Mouse (Mus musculus): ENCODE measurements around the gene Zdhhc4. TPM values are rescaled to one million over a fixed set of nuclear protein-coding genes. Genes with fewer than 3 reads are reported as not detected.

Gene Zdhhc4
- polyA plus RNA-seq, 1 experiment from 2014 or later = 71.3 TPM

- peak overlapping the region; percentile 96 for H3K9ac ChIP-seq
- peaks cover 48% of the 10 kb centered on the region for H3K4me1 ChIP-seq (replicated peaks)
- 5% methylated on average over 12 of the region's 12 CpGs for WGBS
- H3K9me3 ChIP-seq = no peaks in the 10 kb centered on the region
- H3K36me3 ChIP-seq = no peaks in the 10 kb centered on the region
- peak overlapping the region; percentile 86 for H3K27ac ChIP-seq (replicated peaks)
- peak overlapping the region; percentile 87 for H3K4me3 ChIP-seq
- H3K27me3 ChIP-seq = no peaks in the 10 kb centered on the region; the same call in 1 of the 2 replicates
- peak; percentile 51 for ATAC-seq (ENCODE audit: low read depth)
- H3K4me2 ChIP-seq = peak overlapping the region; percentile 94
Measured at GRCm38 (mm10) chr5:143270151-143270519, 58.9 kb downstream of the Zdhhc4 start.

GRCm38 (mm10) chr5:143269363-143270150 lies 59.5 kb downstream of the Zdhhc4 start, which contains the start of gene Zfp316:
TSS of gene Zfp316 (minus strand) at chr5:143270022.
- peak within 1 kb of the TSS; percentile 87 for H3K4me3 ChIP-seq
- peak within 1 kb of the TSS; percentile 96 for H3K9ac ChIP-seq
- under 1% methylated on average over 73 of the region's 79 CpGs for WGBS
- peak within 1 kb of the TSS; percentile 86 for H3K27ac ChIP-seq (replicated peaks)
- peak within 1 kb of the TSS; percentile 94 for H3K4me2 ChIP-seq
- peaks cover 4% of the 10 kb centered on the region for H3K36me3 ChIP-seq
- no peaks in the 10 kb centered on the region; the same call in 1 of the 2 replicates for H3K27me3 ChIP-seq
- peak; percentile 89 for ATAC-seq (ENCODE audit: low read depth)
- peaks cover 48% of the 10 kb centered on the region for H3K4me1 ChIP-seq (replicated peaks)
- no peaks in the 10 kb centered on the region for H3K9me3 ChIP-seq

GRCm38 (mm10) chr5:143268985-143269362 lies 60.1 kb downstream of the Zdhhc4 start:
- no peaks in the 10 kb centered on the region for H3K9me3 ChIP-seq
- H3K4me2 ChIP-seq = peak overlapping the region; percentile 94
- H3K4me1 ChIP-seq (replicated peaks) = peaks cover 48% of the 10 kb centered on the region
- H3K9ac ChIP-seq = peak overlapping the region; percentile 96
- peak overlapping the region; percentile 86 for H3K27ac ChIP-seq (replicated peaks)
- H3K36me3 ChIP-seq = peaks cover 10% of the 10 kb centered on the region
- peak overlapping the region; percentile 87 for H3K4me3 ChIP-seq
- WGBS = 25% methylated on average over 8 of the region's 8 CpGs
- peak; percentile 7; the same call in 1 of the 2 replicates for ATAC-seq (ENCODE audit: low read depth)
- no peaks in the 10 kb centered on the region for H3K27me3 ChIP-seq

- no peak for ATAC-seq (ENCODE audit: low read depth)
- H3K9ac ChIP-seq = 0 out of 2 replicates have a peak overlapping the region, but pooled peaks have one; percentile 22
- 86% methylated on average over 6 of the region's 6 CpGs for WGBS
Measured at GRCm38 (mm10) chr5:143266794-143267193, 62.3 kb downstream of the Zdhhc4 start.

More at GRCm38 (mm10) chr5:143266794-143267193, 62.3 kb downstream of the Zdhhc4 start:
- Histone ChIP-seq H3K27ac (replicated peaks) (no peak overlapping the region), H3K4me2 (no peak overlapping the region), H3K36me3 (peaks cover 32% of the 10 kb centered on the region), H3K27me3 (no peaks in the 10 kb centered on the region), H3K9me3 (no peaks in the 10 kb centered on the region), H3K4me1 (replicated peaks) (peaks cover 48% of the 10 kb centered on the region), H3K4me3 (no peak overlapping the region)

Other genes with a start within 250 kb of the Zdhhc4 start
- gene Rnf216, start 216.3 kb downstream of the Zdhhc4 start, polyA plus RNA-seq (2015; fragmentation: Nextera tagmentation; extraction: Ambion mirVana) = 33.1 and 36.1 TPM in 2 replicates
- gene Olfr718-ps1, start 181.7 kb downstream of the Zdhhc4 start, polyA plus RNA-seq (2015; fragmentation: Nextera tagmentation; extraction: Ambion mirVana) = 0.04 TPM in 1 of 2 replicates, not detected in the other
- gene Rbak, start 148.5 kb downstream of the Zdhhc4 start, polyA plus RNA-seq (2015; fragmentation: Nextera tagmentation; extraction: Ambion mirVana) = 14.6 TPM in 2 replicates
- gene Spdye4b, start 148.2 kb downstream of the Zdhhc4 start, polyA plus RNA-seq (2015; fragmentation: Nextera tagmentation; extraction: Ambion mirVana) = not detected in 2 replicates
- not detected in 2 replicates for gene Spdye4a, start 102.4 kb downstream of the Zdhhc4 start, polyA plus RNA-seq (2015; fragmentation: Nextera tagmentation; extraction: Ambion mirVana)
- gene Zfp12, start 94.1 kb downstream of the Zdhhc4 start, polyA plus RNA-seq (2015; fragmentation: Nextera tagmentation; extraction: Ambion mirVana) = 22.0 and 23.6 TPM in 2 replicates
- 10.1 and 10.5 TPM in 2 replicates for gene Zfp316, start 59.2 kb downstream of the Zdhhc4 start, polyA plus RNA-seq (2015; fragmentation: Nextera tagmentation; extraction: Ambion mirVana)
- gene Zfp853, start 35.6 kb downstream of the Zdhhc4 start, polyA plus RNA-seq (2015; fragmentation: Nextera tagmentation; extraction: Ambion mirVana) = 0.10 and 0.11 TPM in 2 replicates
- 35.7 and 38.0 TPM in 2 replicates for gene E130309D02Rik, start 13.9 kb downstream of the Zdhhc4 start, polyA plus RNA-seq (2015; fragmentation: Nextera tagmentation; extraction: Ambion mirVana)
- gene Grid2ip, start 28.1 kb upstream of the Zdhhc4 start, polyA plus RNA-seq (2015; fragmentation: Nextera tagmentation; extraction: Ambion mirVana) = 0.54 TPM in 1 of 2 replicates, not detected in the other
- 161 and 179 TPM in 2 replicates for gene Kdelr2, start 74.6 kb upstream of the Zdhhc4 start, polyA plus RNA-seq (2015; fragmentation: Nextera tagmentation; extraction: Ambion mirVana)
- 16.9 and 17.0 TPM in 2 replicates for gene Daglb, start 135.3 kb upstream of the Zdhhc4 start, polyA plus RNA-seq (2015; fragmentation: Nextera tagmentation; extraction: Ambion mirVana)
- gene Rac1, start 198.8 kb upstream of the Zdhhc4 start, polyA plus RNA-seq (2015; fragmentation: Nextera tagmentation; extraction: Ambion mirVana) = 437 and 456 TPM in 2 replicates